ENCODE assay signal across 16 mouse cellular contexts in genomic region chr10:117874936-117875335, GRCm38 (mm10). TPM values are rescaled to one million over a fixed set of nuclear protein-coding genes. Genes with fewer than 3 reads are reported as not detected.
DNase-seq lines count a peak whose midpoint lies in the region; ATAC-seq and TF ChIP-seq lines count a peak whose summit lies in the region.
"Had no signal": no experiment of that assay in that cellular context is flagged by ENCODE, and none has a peak within 500 bp of the region (broad histone marks: within the 10 kb centered on the region; RNA-seq: fewer than 3 reads in every experiment).

No protein-coding gene starts in this region.

- TF ChIP-seq CTCF in layer of hippocampus, adult 2 months (conservative IDR thresholded peaks at IDR 0.05) = no peak

- H3K9me3 ChIP-seq in heart, embryonic 11.5 days (replicated peaks; ENCODE audit: control insufficient read depth, low read length) = no peaks in the 10 kb centered on the region
- H3K9me3 ChIP-seq: forebrain, embryonic 13.5 days; G1E; hindbrain, embryonic 10.5 days; limb, embryonic 10.5 days; liver, embryonic 13.5 days; neural tube, embryonic 12.5 days had no signal

- peak; percentile 72 to 80 for DNase-seq in frontal cortex, adult 2 months (ENCODE audit: extremely low spot score in 1 of 2, low spot score in 1 of 2)
- DNase-seq in layer of hippocampus, adult 2 months (ENCODE audit: low spot score in 2 of 2) = peak; percentile 42 to 50
- DNase-seq in left cerebral cortex, postnatal 10 days (ENCODE audit: extremely low spot score in 1 of 2, low spot score in 2 of 2) = peak; percentile 35 to 46
- peak; percentile 56 to 69 for DNase-seq in right cerebral cortex, postnatal 36 days (ENCODE audit: low spot score in 2 of 2)
- no peak for DNase-seq in spleen, postnatal 14 days (ENCODE audit: low spot score in 2 of 2)
- no peak for DNase-seq in thymus, postnatal 36 days
- DNase-seq: adrenal gland, adult 8-10 months; cerebellum, adult 8-10 months; liver, embryonic 13.5 days had no signal

- H3K4me2 ChIP-seq in heart, embryonic 11.5 days = no peak overlapping the region
- H3K4me2 ChIP-seq: forebrain, embryonic 13.5 days; liver, embryonic 13.5 days; neural tube, embryonic 12.5 days had no signal

- no peak overlapping the region for H3K4me3 ChIP-seq in layer of hippocampus, adult 2 months
- no peak overlapping the region for H3K4me3 ChIP-seq in heart, embryonic 11.5 days (ENCODE audit: low read depth, low read length)
- H3K4me3 ChIP-seq: forebrain, embryonic 13.5 days; hindbrain, embryonic 10.5 days; limb, embryonic 10.5 days; liver, embryonic 13.5 days; neural tube, embryonic 12.5 days had no signal

- no peaks in the 10 kb centered on the region for H3K4me1 ChIP-seq in heart, embryonic 11.5 days (ENCODE audit: control insufficient read depth, insufficient read depth, low read length)
- H3K4me1 ChIP-seq: forebrain, embryonic 13.5 days; hindbrain, embryonic 10.5 days; neural tube, embryonic 12.5 days had no signal

- intact Hi-C loops in left cerebral cortex, postnatal 10 days (cut with DNase I) = no loop called here

- H3K36me3 ChIP-seq in heart, embryonic 11.5 days (ENCODE audit: control insufficient read depth, insufficient read depth, low read length) = no peaks in the 10 kb centered on the region
- H3K36me3 ChIP-seq: G1E; hindbrain, embryonic 10.5 days; limb, embryonic 10.5 days; liver, embryonic 13.5 days; neural tube, embryonic 12.5 days had no signal

- H3K9ac ChIP-seq in heart, embryonic 11.5 days (ENCODE audit: low read depth, low read length) = no peak overlapping the region
- H3K9ac ChIP-seq: forebrain, embryonic 13.5 days; liver, embryonic 13.5 days; neural tube, embryonic 12.5 days had no signal

- ATAC-seq in heart, embryonic 11.5 days (replicated peaks; ENCODE audit: insufficient number of reproducible peaks, low FRiP score, low TSS enrichment) = no peak
- ATAC-seq: forebrain, embryonic 13.5 days had no signal

- peak overlapping the region; percentile 58; the same call in 1 of the 2 replicates for H3K27ac ChIP-seq in layer of hippocampus, adult 2 months
- H3K27ac ChIP-seq in heart, embryonic 11.5 days (ENCODE audit: low read depth, low read length) = no peak overlapping the region
- H3K27ac ChIP-seq: forebrain, embryonic 13.5 days; hindbrain, embryonic 10.5 days; kidney, postnatal 0 days; limb, embryonic 10.5 days; liver, embryonic 13.5 days; neural tube, embryonic 12.5 days had no signal

- H3K27me3 ChIP-seq in heart, embryonic 11.5 days (ENCODE audit: control insufficient read depth, insufficient read depth, low read length) = no peaks in the 10 kb centered on the region
- H3K27me3 ChIP-seq: forebrain, embryonic 13.5 days; liver, embryonic 13.5 days; neural tube, embryonic 12.5 days had no signal

- WGBS in heart, embryonic 11.5 days (ENCODE audit: insufficient replicate concordance) = 75% methylated on average over 10 of the region's 10 CpGs

RNA-seq across cellular contexts. Expression of gene Rap1b, which starts 29.1 kb away (rescaled TPM):
- polyA plus RNA-seq in frontal cortex, adult 2 months (2012; rRNA removed) = 68.3 and 70.7 TPM in 2 replicates
- 10 to 100 TPM; 55.7 to 58.5 TPM for total RNA-seq in layer of hippocampus, adult 2 months (2021)
- 10 to 100 TPM; 88.9 to 94.5 TPM for total RNA-seq in left cerebral cortex, postnatal 10 days (2021)
- polyA plus RNA-seq in heart, embryonic 11.5 days (2014; fragmentation: Nextera tagmentation; extraction: Ambion mirVana) = 137 and 155 TPM in 2 replicates

Comparison
In these comparisons a context has a peak if more than half of its experiments do, and no peak if none do; other contexts are left out.
1. DNase-seq: peak in frontal cortex, adult 2 months (2 of 2), layer of hippocampus, adult 2 months (2 of 2), left cerebral cortex, postnatal 10 days (2 of 2) and right cerebral cortex, postnatal 36 days (2 of 2); none in spleen, postnatal 14 days (0 of 2) and thymus, postnatal 36 days (0 of 2).